Mouse (Mus musculus) natural killer cell, adult 2 months (primary cell): ENCODE measurements around the gene Vamp2.
A peak's percentile ranks its signal among the peaks of the same experiment; 100 is the strongest.

Experiments
- DNase-seq, 2 experiments: peaks; one replicate each; pipeline ENCODE4 v3.0.0; 2022; ENCODE audit warnings: low spot score in 2 of 2

Gene Vamp2

GRCm38 (mm10) chr11:69133566-69133922, 45.3 kb downstream of the Vamp2 start:
- no peak for DNase-seq

DNA sequence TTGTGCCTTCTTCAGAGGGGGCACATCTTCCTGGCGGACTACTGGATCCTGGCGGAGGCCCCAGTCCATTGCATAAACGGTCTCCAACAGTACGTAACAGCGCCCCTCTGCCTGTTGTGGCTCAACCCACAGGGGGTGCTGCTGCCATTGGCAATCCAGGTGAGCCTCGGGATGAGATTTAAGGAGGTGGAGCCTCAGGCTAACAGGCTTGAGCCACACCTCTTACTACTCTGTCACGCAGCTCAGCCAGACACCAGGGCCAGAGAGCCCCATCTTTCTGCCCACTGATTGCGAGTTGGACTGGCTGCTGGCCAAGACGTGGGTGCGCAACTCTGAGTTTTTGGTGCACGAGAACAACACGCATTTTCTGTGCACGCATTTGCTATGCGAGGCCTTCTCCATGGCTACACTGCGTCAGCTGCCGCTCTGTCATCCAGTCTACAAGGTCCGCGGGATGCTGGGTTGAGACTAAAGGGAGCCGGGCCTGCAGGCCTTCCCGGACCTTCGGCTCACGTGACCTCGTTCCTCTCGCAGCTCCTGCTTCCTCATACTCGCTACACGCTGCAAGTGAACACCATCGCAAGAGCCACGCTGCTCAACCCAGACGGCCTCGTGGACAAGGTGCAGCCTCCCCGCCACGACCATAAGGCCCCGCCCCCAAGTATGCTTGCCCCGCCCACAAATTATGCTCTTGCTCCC, 45.8 kb downstream of the Vamp2 start:
- DNase-seq, result peak in 1 of 2 experiments; percentile 38

GRCm38 (mm10) chr11:69134622-69134968, 46.3 kb downstream of the Vamp2 start:
- no peak for DNase-seq

- no peak for DNase-seq
Measured at GRCm38 (mm10) chr11:69135361-69135760, 47.1 kb downstream of the Vamp2 start.
